Mouse (Mus musculus) brain, embryonic 18.5 days (tissue): Measurements from ENCODE around the gene Reck.

Experiments used
- DNase-seq: peaks from one replicate; pipeline ENCODE4 v3.0.0-alpha.2; 2012; ENCODE audit warnings: low read depth, low spot score

Gene Reck

GRCm38 (mm10) chr4:43968650-43969049 lies 93.3 kb downstream of the Reck start:
- DNase-seq: no peak

- DNase-seq: no peak
Measured at GRCm38 (mm10) chr4:43969373-43969772, 94.0 kb downstream of the Reck start.

GRCm38 (mm10) chr4:43970393-43971330 lies 95.3 kb downstream of the Reck start:
- DNase-seq: no peak

- DNase-seq: no peak
Measured at GRCm38 (mm10) chr4:43971541-43972136, 96.3 kb downstream of the Reck start.

GRCm38 (mm10) chr4:43972137-43972591 lies 96.8 kb downstream of the Reck start:
- no peak for DNase-seq

- DNase-seq: no peak
Measured at GRCm38 (mm10) chr4:43973526-43973981, 98.2 kb downstream of the Reck start.

GRCm38 (mm10) chr4:43974914-43975616 lies 99.7 kb downstream of the Reck start:
- DNase-seq: no peak

- DNase-seq: no peak
Measured at GRCm38 (mm10) chr4:43976223-43976740, 101.0 kb downstream of the Reck start.

- no peak for DNase-seq
Measured at GRCm38 (mm10) chr4:43978521-43979443, 103.5 kb downstream of the Reck start.

- DNase-seq: peak; percentile 70
Measured at GRCm38 (mm10) chr4:43979746-43980145, 104.4 kb downstream of the Reck start.

- DNase-seq: no peak
Measured at GRCm38 (mm10) chr4:43980236-43980635, 104.9 kb downstream of the Reck start.

GRCm38 (mm10) chr4:43980846-43981245 lies 105.5 kb downstream of the Reck start:
- no peak for DNase-seq

- no peak for DNase-seq
Measured at GRCm38 (mm10) chr4:43981251-43981650, 105.9 kb downstream of the Reck start.

- DNase-seq: peak; percentile 78
Measured at GRCm38 (mm10) chr4:43982053-43982732, 106.9 kb downstream of the Reck start.

- no peak for DNase-seq
Measured at GRCm38 (mm10) chr4:43983181-43983580, 107.9 kb downstream of the Reck start, which contains the start of gene Ccin. Gene Ccin, plus strand, starts transcription at chr4:43983483.

GRCm38 (mm10) chr4:43983756-43984155 lies 108.4 kb downstream of the Reck start:
- DNase-seq: no peak

GRCm38 (mm10) chr4:43984326-43984725 lies 109.0 kb downstream of the Reck start:
- no peak for DNase-seq

- DNase-seq: no peak
Measured at GRCm38 (mm10) chr4:43988976-43989375, 113.6 kb downstream of the Reck start.

GRCm38 (mm10) chr4:43993072-43993471 lies 117.7 kb downstream of the Reck start:
- DNase-seq: no peak

- no peak for DNase-seq
Measured at GRCm38 (mm10) chr4:43994342-43994741, 119.0 kb downstream of the Reck start.
